Mouse (Mus musculus) midbrain, embryonic 14.5 days (tissue): ENCODE data around the gene Fetub. TPM values are rescaled to one million over a fixed set of nuclear protein-coding genes. Genes with fewer than 3 reads are reported as not detected.

ENCODE experiments used
- ATAC-seq: fragments of 200-750 bp; cut with Nextera tagmentation; 2 replicates; pipeline ENCODE4 v1.8.0; 2017; ENCODE audit warnings: moderate number of reproducible peaks, moderate library complexity; ENCODE audit not compliant: low FRiP score, low TSS enrichment
- DNase-seq: peaks from one replicate; pipeline ENCODE4 v3.0.0-alpha.2; 2015
- H3K27ac ChIP-seq: fragments of 300-500 bp; sonication (generic); replicated peaks from 2 replicates; pipeline ENCODE4 v1.5.1; 2014; ENCODE audit warnings: mild to moderate bottlenecking, low read depth, low read length, moderate library complexity
- H3K27me3 ChIP-seq: fragments of 300-500 bp; sonication (generic); 2 replicates; pipeline ENCODE4 v1.6.1; 2014; ENCODE audit warnings: low read length, control low read depth, mixed read lengths; ENCODE audit not compliant: control insufficient read depth, insufficient read depth
- H3K36me3 ChIP-seq: fragments of 300-500 bp; sonication (generic); 2 replicates; pipeline ENCODE4 v1.6.1; 2014; ENCODE audit warnings: low read length, control low read depth; ENCODE audit not compliant: control insufficient read depth, insufficient read depth
- H3K4me1 ChIP-seq: fragments of 300-500 bp; sonication (generic); 2 replicates; pipeline ENCODE4 v1.6.1; 2014; ENCODE audit warnings: mild to moderate bottlenecking, antibody characterized with exemption, low read length, control low read depth; ENCODE audit not compliant: control insufficient read depth, insufficient read depth
- H3K4me2 ChIP-seq: fragments of 300-500 bp; sonication (generic); 2 replicates; pipeline ENCODE4 v1.6.1; 2014; ENCODE audit warnings: mild to moderate bottlenecking, low read length, moderate library complexity
- H3K4me3 ChIP-seq: fragments of 300-500 bp; sonication (generic); replicated peaks from 2 replicates; pipeline ENCODE4 v1.5.1; 2014; ENCODE audit warnings: low read depth, low read length
- H3K9ac ChIP-seq: fragments of 300-500 bp; sonication (generic); replicated peaks from 2 replicates; pipeline ENCODE4 v1.6.1; 2014; ENCODE audit warnings: mild to moderate bottlenecking, low read length, moderate library complexity
- H3K9me3 ChIP-seq: fragments of 300-500 bp; sonication (generic); 2 replicates; pipeline ENCODE4 v1.6.1; 2016; ENCODE audit warnings: low read length, control low read depth, mixed read lengths; ENCODE audit not compliant: control insufficient read depth
- WGBS: fragments of 180-500 bp; shearing (Covaris S2); extraction: QIAGEN DNeasy Blood & Tissue Kit; methylation state at CpG from one replicate; pipeline ENCODE4 v1.1.7; 2014; 5-methylcytosine and 5-hydroxymethylcytosine counted together
- polyA plus RNA-seq: library from polyadenylated mRNA; unstranded; fragments of >200 nt; fragmentation: Nextera tagmentation; extraction: Ambion mirVana; gene quantifications from 2 replicates; pipeline ENCODE4 v1.2.1, GENCODE M21; 2014

The Fetub gene
- polyA plus RNA-seq, 1 experiment from 2014 or later, result not detected

DNA sequence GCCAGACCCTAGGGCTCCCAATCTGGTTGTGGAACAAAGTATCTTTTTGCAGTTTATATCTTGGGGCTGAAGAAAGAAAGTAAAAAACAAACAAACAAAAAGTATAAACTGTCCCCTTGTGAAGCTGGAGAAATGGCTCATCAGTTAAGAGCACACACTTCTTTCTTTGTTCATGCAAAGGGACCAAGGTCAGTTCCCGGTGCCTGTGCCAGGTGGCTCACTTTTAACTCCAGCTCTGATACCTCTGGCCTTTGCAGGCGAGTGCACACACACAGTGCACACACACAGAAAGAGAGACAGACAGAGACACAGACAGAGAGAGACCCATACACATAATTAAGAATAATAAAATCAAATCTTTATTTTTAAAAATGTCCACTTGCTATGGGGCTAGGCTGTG, 21.5 kb upstream of the Fetub start:
- ATAC-seq, result no peak
- 65% methylated on average over 2 of the region's 2 CpGs for WGBS
- no peak overlapping the region for H3K4me3 ChIP-seq
- no peak overlapping the region for H3K27ac ChIP-seq
- H3K27me3 ChIP-seq, result no peaks in the 10 kb centered on the region
- H3K4me1 ChIP-seq, result no peaks in the 10 kb centered on the region
- no peak for DNase-seq
- no peaks in the 10 kb centered on the region for H3K36me3 ChIP-seq
- H3K9me3 ChIP-seq, result no peaks in the 10 kb centered on the region
- H3K4me2 ChIP-seq, result no peak overlapping the region
- no peak overlapping the region for H3K9ac ChIP-seq

DNA sequence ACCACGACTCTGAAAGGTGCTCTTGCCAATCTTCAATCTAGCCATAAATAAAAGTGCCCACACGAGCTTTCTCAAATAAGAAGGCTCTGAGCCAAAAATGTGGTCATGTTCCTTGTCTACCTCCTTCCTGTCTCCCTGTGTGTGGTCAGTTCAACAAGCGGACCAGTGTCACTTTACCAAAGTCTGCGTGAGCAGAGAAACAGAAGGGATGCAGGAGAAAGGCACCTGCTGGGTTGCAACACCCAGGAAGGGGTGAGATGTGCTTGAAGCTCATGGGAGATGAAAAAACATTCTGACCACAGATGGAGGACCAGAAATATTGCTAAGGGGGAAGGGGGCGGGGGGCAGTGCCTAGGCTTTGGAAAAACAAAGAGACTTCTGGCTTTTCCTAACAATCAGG, 18.8 kb upstream of the Fetub start:
- no peak for ATAC-seq
- no peak for DNase-seq
- 62% methylated on average over 5 of the region's 5 CpGs for WGBS

GRCm38 (mm10) chr16:22899866-22900570, 18.1 kb upstream of the Fetub start:
- Histone ChIP-seq H3K36me3 (no peaks in the 10 kb centered on the region), H3K9ac (no peak overlapping the region), H3K27ac (no peak overlapping the region), H3K27me3 (no peaks in the 10 kb centered on the region), H3K4me1 (no peaks in the 10 kb centered on the region), H3K4me3 (no peak overlapping the region), H3K4me2 (no peak overlapping the region), H3K9me3 (no peaks in the 10 kb centered on the region)
- 87% methylated on average over 10 of the region's 10 CpGs for WGBS
- DNase-seq, result no peak
- ATAC-seq, result no peak

More for the DNA sequence above, 18.8 kb upstream of the Fetub start:
- no peaks in the 10 kb centered on the region for H3K27me3 ChIP-seq
- H3K36me3 ChIP-seq, result no peaks in the 10 kb centered on the region
- no peak overlapping the region for H3K27ac ChIP-seq
- H3K4me3 ChIP-seq, result no peak overlapping the region
- no peak overlapping the region for H3K4me2 ChIP-seq
- no peaks in the 10 kb centered on the region for H3K4me1 ChIP-seq
- no peaks in the 10 kb centered on the region for H3K9me3 ChIP-seq
- no peak overlapping the region for H3K9ac ChIP-seq

DNA sequence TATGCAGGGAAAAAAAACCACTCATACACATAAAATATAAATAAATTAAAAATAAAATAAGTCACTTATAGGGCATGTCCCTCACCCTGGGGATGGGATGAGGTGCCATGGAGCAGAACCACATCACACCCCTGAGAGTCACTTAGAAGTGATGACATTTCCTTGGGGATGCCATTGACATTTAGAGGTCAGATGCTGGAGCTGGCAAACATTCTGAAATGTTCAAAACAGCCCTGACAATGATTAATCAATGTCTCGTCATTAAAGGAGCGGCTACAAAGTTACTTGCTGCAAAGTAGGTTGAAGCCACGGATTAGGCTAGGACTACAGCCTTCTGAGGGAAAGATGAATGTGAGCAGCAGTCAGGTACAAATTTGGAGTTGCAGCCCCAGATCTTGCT, 16.8 kb upstream of the Fetub start:
- no peaks in the 10 kb centered on the region for H3K4me1 ChIP-seq
- H3K4me2 ChIP-seq, result no peak overlapping the region
- no peaks in the 10 kb centered on the region for H3K36me3 ChIP-seq
- H3K9ac ChIP-seq, result no peak overlapping the region
- no peaks in the 10 kb centered on the region for H3K27me3 ChIP-seq
- ATAC-seq, result no peak
- H3K4me3 ChIP-seq, result no peak overlapping the region
- DNase-seq, result no peak
- WGBS, result 91% methylated on average over 3 of the region's 3 CpGs
- H3K9me3 ChIP-seq, result no peaks in the 10 kb centered on the region
- H3K27ac ChIP-seq, result no peak overlapping the region

DNA sequence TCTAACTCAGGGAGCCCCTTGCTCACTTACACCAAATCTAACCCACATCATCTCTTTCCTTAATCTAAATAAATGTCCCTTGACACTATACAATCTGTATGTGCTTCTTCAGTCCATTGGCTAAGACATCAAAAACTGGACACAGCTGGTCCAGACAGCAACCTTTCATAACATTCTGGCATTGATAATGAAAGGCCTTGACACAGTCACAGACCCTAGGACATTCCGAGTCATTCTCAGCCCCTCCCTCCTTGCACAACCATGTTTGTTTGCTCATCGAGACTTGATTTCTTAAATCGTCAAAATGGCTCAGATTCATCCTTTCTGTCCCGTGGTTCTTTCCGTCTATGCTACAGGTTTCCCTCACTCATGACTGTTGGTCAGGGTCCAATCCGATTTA, 8.8 kb upstream of the Fetub start:
- Histone ChIP-seq H3K4me1 (no peaks in the 10 kb centered on the region), H3K36me3 (no peaks in the 10 kb centered on the region), H3K4me2 (no peak overlapping the region), H3K27me3 (no peaks in the 10 kb centered on the region), H3K4me3 (no peak overlapping the region), H3K27ac (no peak overlapping the region), H3K9me3 (no peaks in the 10 kb centered on the region), H3K9ac (no peak overlapping the region)
- ATAC-seq (no peak), DNase-seq (no peak)
- WGBS, result 92% methylated on average over 6 of the region's 6 CpGs

GRCm38 (mm10) chr16:22911986-22912385, 6.1 kb upstream of the Fetub start:
- Histone ChIP-seq H3K9me3 (no peaks in the 10 kb centered on the region), H3K36me3 (no peaks in the 10 kb centered on the region), H3K4me3 (no peak overlapping the region), H3K27me3 (no peaks in the 10 kb centered on the region), H3K27ac (no peak overlapping the region), H3K9ac (no peak overlapping the region), H3K4me1 (no peaks in the 10 kb centered on the region), H3K4me2 (no peak overlapping the region)
- WGBS, result 81% methylated on average over 3 of the region's 3 CpGs
- ATAC-seq (no peak), DNase-seq (no peak)

- Histone ChIP-seq H3K4me1 (no peaks in the 10 kb centered on the region), H3K27me3 (no peaks in the 10 kb centered on the region), H3K9me3 (no peaks in the 10 kb centered on the region), H3K4me3 (no peak overlapping the region), H3K9ac (no peak overlapping the region), H3K36me3 (no peaks in the 10 kb centered on the region), H3K4me2 (no peak overlapping the region), H3K27ac (no peak overlapping the region)
- 85% methylated on average over 6 of the region's 6 CpGs for WGBS
- DNase-seq, result no peak
- no peak for ATAC-seq
Measured at GRCm38 (mm10) chr16:22912886-22913285, 5.2 kb upstream of the Fetub start.

DNA sequence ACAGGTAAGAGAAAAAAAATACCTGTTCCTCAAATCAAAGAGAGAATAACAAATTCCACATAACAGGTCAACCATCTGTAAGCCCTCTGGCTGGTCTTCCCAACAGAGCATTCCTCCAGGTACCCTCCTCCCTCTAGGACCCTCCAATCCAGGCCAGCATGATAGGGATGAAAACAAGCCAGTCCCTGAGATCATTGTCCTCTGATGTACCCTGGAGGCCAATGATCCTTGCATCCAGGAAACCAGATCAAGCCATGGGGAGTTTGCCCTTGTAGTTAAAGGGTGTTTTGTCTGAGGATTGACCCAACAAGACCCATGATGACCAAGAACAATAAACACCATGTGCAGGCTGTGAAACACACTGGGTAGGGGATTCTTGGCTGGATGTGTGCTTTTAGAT, 3.9 kb upstream of the Fetub start:
- ATAC-seq (no peak), DNase-seq (no peak)
- Histone ChIP-seq H3K27ac (no peak overlapping the region), H3K36me3 (no peaks in the 10 kb centered on the region), H3K4me3 (no peak overlapping the region), H3K4me1 (no peaks in the 10 kb centered on the region), H3K9ac (no peak overlapping the region), H3K4me2 (no peak overlapping the region), H3K27me3 (no peaks in the 10 kb centered on the region), H3K9me3 (no peaks in the 10 kb centered on the region)

DNA sequence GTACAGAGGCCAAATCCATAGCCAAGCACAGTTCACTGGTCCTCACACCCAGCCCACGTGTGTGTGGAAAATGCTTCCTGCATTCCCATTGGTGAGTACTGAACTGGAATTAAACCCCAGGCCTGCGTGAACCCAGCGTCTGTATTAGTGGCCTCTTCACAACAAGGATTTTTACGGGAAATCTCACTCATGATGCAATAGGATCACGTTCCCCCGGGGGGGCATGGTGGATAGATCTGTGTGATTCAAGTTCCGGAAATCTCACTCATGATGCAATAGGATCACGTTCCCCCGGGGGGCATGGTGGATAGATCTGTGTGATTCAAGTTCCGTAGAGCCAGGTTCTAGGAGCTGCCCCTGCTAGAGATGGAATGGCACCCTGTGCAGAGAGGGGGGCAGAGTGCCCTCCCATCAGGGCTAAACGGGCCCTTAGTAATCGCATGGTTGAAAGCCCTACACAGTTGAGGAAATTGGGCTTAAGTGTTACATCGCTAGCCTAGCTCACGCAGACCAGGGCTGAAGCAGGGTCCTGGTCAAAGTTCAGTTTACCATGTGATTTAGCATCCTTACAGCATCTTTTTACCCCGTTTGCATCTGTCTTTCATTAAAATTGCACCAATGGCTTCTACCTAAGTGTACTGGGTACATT, 654 bp downstream of the Fetub start:
- WGBS, result 73% methylated on average over 15 of the region's 15 CpGs
- DNase-seq (no peak), ATAC-seq (no peak)
- Histone ChIP-seq H3K36me3 (no peaks in the 10 kb centered on the region), H3K4me2 (no peak overlapping the region), H3K9ac (no peak overlapping the region), H3K4me1 (no peaks in the 10 kb centered on the region), H3K9me3 (no peaks in the 10 kb centered on the region), H3K4me3 (no peak overlapping the region), H3K27me3 (no peaks in the 10 kb centered on the region), H3K27ac (no peak overlapping the region)
